Mouse (Mus musculus): ENCODE measurements at regions not wholly inside any gene's neighbourhood (a gene's known extent, or its start where the extent isn't known, plus 50 kb on each side); places are given as distances from the start of the nearest gene placed in this dataset.

DNA sequence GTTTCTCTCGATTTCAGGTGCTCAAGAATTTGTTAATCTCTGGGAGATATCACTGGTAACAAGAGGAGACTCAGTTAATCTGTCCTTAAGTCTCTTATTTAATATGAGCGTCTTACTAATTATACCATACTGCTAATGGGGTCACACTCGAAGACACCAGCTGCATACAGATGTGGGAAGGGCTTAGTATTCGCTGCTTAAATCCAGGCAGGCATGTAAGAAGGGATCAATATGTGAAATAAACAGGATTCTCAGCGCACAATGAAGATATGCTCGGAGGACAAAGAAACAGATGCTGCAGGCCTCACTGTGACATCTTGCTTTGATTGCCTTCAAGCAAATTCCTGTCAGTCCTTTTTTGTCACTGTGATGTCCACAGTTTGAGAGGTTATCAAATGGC is 108.3 kb downstream of the Zwint start:
- in situ Hi-C loops (cut with MboI, MseI) = loop anchor here (10.0 kb wide), 1 partner anchor 658 kb away; no protein-coding TSS in a partner anchor

DNA sequence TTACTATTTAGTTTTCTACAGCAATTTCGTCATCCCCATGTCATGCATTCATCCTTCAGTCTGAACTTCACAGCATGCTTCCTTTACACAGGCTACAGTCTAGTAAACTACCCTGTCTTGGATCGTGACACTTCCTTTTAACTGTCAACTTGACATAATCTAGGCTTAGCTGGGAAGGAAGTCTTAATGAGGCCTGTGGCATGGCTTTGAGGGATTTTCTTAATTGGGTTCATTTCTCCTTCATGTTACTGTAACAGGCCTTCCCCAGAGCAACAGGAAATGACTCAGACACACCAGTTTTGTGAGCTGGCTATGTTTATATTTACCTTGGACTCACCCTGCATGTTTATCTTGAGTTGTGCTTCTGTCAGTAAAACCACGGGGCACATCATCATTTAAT is 123.7 kb downstream of the Zwint start:
- in situ Hi-C loops (cut with MboI, MseI) = no loop called here

DNA sequence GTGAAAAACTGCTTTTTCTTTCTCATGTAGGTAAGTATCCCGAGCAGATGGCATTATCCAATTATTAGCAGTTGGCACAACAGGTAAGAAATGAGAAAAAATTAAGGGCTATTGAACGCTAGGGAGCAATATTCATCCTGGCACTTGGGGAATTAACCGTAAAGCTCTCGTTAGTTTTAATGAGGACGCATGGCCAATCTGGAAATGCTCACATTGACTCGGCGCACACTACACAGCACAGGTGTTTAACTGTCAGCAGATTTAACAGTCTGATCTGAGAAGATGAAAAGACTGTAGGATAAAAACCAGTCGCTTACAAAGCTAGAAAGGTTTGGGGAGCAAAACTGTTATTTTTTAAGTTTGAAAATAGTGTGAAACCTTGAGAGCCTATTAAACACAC is 157.0 kb downstream of the Zwint start:
- in situ Hi-C loops (cut with MboI, MseI) = no loop called here

DNA sequence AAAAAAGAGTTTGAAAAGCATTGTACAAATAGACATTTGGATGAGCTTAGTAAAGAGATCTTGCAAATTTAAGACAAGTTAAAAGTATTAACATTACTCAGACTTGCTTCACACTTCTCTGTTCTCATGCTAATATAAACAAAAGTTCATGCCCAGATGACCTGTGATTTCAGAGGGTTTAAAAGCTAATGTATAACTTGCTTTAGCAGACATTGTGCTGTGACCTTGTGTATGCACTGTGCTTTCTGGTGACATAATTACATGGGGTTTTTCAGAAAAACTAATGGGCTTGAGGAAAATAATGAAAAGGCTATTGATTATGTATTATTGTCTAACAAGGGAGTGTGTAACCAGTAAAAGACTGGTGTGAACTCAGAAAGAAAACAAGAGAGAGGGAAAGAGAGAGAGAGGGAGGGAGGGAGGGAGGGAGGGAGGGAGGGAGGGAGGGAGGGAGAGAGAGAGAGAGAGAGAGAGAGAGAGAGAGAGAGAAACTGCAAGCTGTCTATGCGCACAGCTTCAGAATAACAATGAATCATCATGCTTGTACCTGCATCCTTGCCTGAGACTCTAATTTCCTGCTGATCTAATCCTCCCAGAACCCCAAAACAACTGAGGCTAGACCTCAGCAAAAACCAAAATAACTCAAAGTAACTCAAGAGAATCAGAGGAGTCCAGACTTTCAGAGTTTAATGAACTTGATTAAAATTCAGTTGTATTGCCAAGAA is 192.9 kb downstream of the Zwint start:
- in situ Hi-C loops (cut with MboI, MseI) = no loop called here

DNA sequence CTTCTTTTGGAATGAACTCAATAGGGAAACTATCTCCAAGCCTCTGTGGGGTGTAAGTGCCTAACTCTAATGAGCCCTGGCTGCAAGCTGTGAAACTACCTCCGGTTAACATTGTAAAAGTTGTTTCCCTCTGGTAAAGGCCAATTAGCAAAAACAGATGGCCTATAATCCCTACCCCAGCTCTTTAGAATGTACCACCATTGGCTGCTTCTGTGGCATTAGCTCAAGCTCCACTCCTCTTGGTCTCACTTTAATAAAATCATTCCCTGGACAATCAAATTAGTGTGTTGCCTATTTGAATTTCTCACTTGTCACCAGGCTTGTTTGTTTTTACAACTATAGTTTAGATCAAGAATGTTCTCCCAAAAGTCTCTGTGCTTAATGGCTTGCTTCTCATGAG is 213.3 kb downstream of the Zwint start:
- in situ Hi-C loops (cut with MboI, MseI) = no loop called here
